31 mouse cellular contexts compared by ENCODE assay signal in the genomic region with DNA sequence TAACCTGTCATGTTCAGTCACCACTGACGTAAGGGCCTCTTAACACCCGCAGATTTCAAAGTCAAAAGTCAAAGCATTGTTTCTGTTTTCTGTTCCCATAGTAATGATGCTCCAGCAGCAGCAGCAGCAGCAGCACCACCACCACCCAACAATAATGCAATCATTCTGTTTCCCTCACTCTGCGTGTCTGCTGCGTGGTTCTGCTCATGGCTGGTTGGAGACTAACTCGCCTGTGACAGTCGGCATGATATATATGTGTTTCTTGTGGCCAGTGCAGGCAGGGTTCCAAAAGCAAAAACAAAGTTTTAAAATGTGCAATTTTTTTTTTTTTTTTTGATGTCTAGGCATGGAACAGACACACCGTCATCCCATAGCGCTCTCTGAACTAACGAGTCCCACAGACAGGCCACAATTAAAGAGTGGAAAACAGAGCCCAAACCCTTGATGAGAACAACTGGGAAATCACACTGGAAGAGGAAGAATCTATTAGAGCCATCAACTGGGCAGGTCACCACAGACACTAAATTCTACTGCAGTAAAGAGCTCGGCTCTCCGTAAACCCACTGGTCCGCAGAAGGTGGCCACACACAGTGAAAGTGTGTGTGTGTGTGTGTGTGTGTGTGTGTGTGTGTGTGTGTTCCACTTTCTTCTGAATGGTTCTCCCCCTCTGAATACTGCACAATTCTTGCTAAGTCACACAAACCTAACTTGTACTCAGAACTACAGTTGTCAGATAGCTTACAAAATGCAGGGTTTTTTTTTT.
DNase-seq lines count a peak whose midpoint lies in the region; ATAC-seq and TF ChIP-seq lines count a peak whose summit lies in the region.
"Had no signal": no experiment of that assay in that cellular context is flagged by ENCODE, and none has a peak within 500 bp of the region (broad histone marks: within the 10 kb centered on the region; RNA-seq: fewer than 3 reads in every experiment).

No protein-coding gene starts in this region.

- H3K4me3 ChIP-seq in embryonic facial prominence, embryonic 14.5 days (ENCODE audit: low read depth, low read length), result no peak overlapping the region
- no peak overlapping the region for H3K4me3 ChIP-seq in embryonic facial prominence, embryonic 10.5 days
- no peak overlapping the region for H3K4me3 ChIP-seq in kidney, embryonic 16.5 days (ENCODE audit: low read length)
- H3K4me3 ChIP-seq in lung, embryonic 14.5 days (ENCODE audit: low read depth, low read length), result no peak overlapping the region
- H3K4me3 ChIP-seq: embryonic facial prominence, embryonic 13.5 days; erythroblast, embryonic 14.5 days; gastrocnemius, adult 2 months; hindbrain, embryonic 13.5 days; layer of hippocampus, adult 2 months; left cerebral cortex, adult 2 months; limb, embryonic 13.5 days; liver, embryonic 13.5 days; lung, embryonic 15.5 days; stomach, embryonic 15.5 days had no signal

- peak; percentile 32 for DNase-seq in embryonic facial prominence, embryonic 14.5 days (ENCODE audit: low spot score)
- DNase-seq in embryonic facial prominence, embryonic 10.5 days (ENCODE audit: low spot score), result no peak
- no peak for DNase-seq in kidney, adult 9 months
- DNase-seq in lung, embryonic 14.5 days, result peak; percentile 21
- DNase-seq in lung, postnatal 14 days, result no peak
- DNase-seq in cerebellum, postnatal 25 days, result no peak
- DNase-seq: adrenal gland, postnatal 25 days; cerebellum, adult 11-12 months; gastrocnemius, adult 2 months; gastrocnemius, postnatal 36 days; heart, adult 18-20 months; heart, postnatal 36 days; kidney, postnatal 25 days; liver, embryonic 13.5 days; lung, postnatal 4 days; midbrain, embryonic 14.5 days; right cerebral cortex, postnatal 25 days had no signal

- no peaks in the 10 kb centered on the region for H3K27me3 ChIP-seq in embryonic facial prominence, embryonic 14.5 days (replicated peaks; ENCODE audit: control insufficient read depth, insufficient read depth, low read length)
- no peaks in the 10 kb centered on the region for H3K27me3 ChIP-seq in embryonic facial prominence, embryonic 10.5 days (replicated peaks; ENCODE audit: low read depth, poor library complexity, severe bottlenecking)
- no peaks in the 10 kb centered on the region for H3K27me3 ChIP-seq in kidney, embryonic 16.5 days (ENCODE audit: insufficient read depth, low read length)
- H3K27me3 ChIP-seq in lung, embryonic 14.5 days (ENCODE audit: insufficient read depth, low read length), result no peaks in the 10 kb centered on the region
- H3K27me3 ChIP-seq: embryonic facial prominence, embryonic 13.5 days; hindbrain, embryonic 13.5 days; limb, embryonic 13.5 days; liver, embryonic 13.5 days; lung, embryonic 15.5 days; stomach, embryonic 15.5 days had no signal

- no peak for TF ChIP-seq CTCF in lung, embryonic 14.5 days (IDR thresholded peaks at IDR 0.05; ENCODE audit: low read depth)

- no peak; the same call in 1 of the 2 replicates for ATAC-seq in embryonic facial prominence, embryonic 14.5 days (ENCODE audit: low read depth)
- peak; percentile 65; the same call in 1 of the 2 replicates for ATAC-seq in kidney, embryonic 16.5 days (ENCODE audit: low FRiP score, low TSS enrichment)
- no peak for ATAC-seq in lung, embryonic 14.5 days (ENCODE audit: insufficient read depth)
- ATAC-seq in hematopoietic stem cell, adult 5-6 weeks (replicated peaks in 1 of 2; ENCODE audit: insufficient read depth in 1 of 2, low FRiP score in 2 of 2, low TSS enrichment in 1 of 2, low read depth in 1 of 2, poor library complexity in 2 of 2, severe bottlenecking in 2 of 2), result peak; percentile 78 to 81
- ATAC-seq: activated CD4-positive, CD25-positive, alpha-beta regulatory T cell, adult 4 months; forebrain, embryonic 16.5 days; inflammation-experienced regulatory T-cells, adult 6 months had no signal

- 55% methylated on average over 12 of the region's 12 CpGs for WGBS in embryonic facial prominence, embryonic 14.5 days
- 83% methylated on average over 12 of the region's 12 CpGs for WGBS in embryonic facial prominence, embryonic 10.5 days
- 23% methylated on average over 12 of the region's 12 CpGs for WGBS in kidney, embryonic 16.5 days
- WGBS in lung, embryonic 14.5 days, result 52% methylated on average over 12 of the region's 12 CpGs

- H3K27ac ChIP-seq in embryonic facial prominence, embryonic 14.5 days (replicated peaks; ENCODE audit: low read depth, low read length), result no peak overlapping the region
- H3K27ac ChIP-seq in embryonic facial prominence, embryonic 10.5 days (replicated peaks), result no peak overlapping the region
- H3K27ac ChIP-seq in kidney, embryonic 16.5 days (ENCODE audit: low read length), result no peak overlapping the region
- H3K27ac ChIP-seq in lung, embryonic 14.5 days (ENCODE audit: low read depth), result no peak overlapping the region
- H3K27ac ChIP-seq: gastrocnemius, adult 2 months; hindbrain, embryonic 13.5 days; layer of hippocampus, adult 2 months; left cerebral cortex, adult 2 months; limb, embryonic 13.5 days; liver, embryonic 13.5 days; lung, embryonic 15.5 days; stomach, embryonic 15.5 days had no signal

- H3K9ac ChIP-seq in embryonic facial prominence, embryonic 14.5 days (ENCODE audit: low read depth, low read length), result no peak overlapping the region
- H3K9ac ChIP-seq in kidney, embryonic 16.5 days (replicated peaks; ENCODE audit: low read length), result no peak overlapping the region
- H3K9ac ChIP-seq in lung, embryonic 14.5 days, result no peak overlapping the region
- H3K9ac ChIP-seq: embryonic facial prominence, embryonic 13.5 days; hindbrain, embryonic 13.5 days; limb, embryonic 13.5 days; liver, embryonic 13.5 days; lung, embryonic 15.5 days; stomach, embryonic 15.5 days had no signal

- peaks cover 5% of the 10 kb centered on the region for H3K4me1 ChIP-seq in embryonic facial prominence, embryonic 14.5 days (ENCODE audit: control insufficient read depth, insufficient read depth, low read length)
- H3K4me1 ChIP-seq in embryonic facial prominence, embryonic 10.5 days, result no peaks in the 10 kb centered on the region
- peaks cover 12% of the 10 kb centered on the region; the same call in 1 of the 2 replicates for H3K4me1 ChIP-seq in kidney, embryonic 16.5 days (ENCODE audit: insufficient read depth, low read length)
- H3K4me1 ChIP-seq in lung, embryonic 14.5 days (ENCODE audit: insufficient read depth), result no peaks in the 10 kb centered on the region
- H3K4me1 ChIP-seq: hindbrain, embryonic 13.5 days; liver, embryonic 13.5 days; lung, embryonic 15.5 days; stomach, embryonic 15.5 days had no signal

- H3K9me3 ChIP-seq in embryonic facial prominence, embryonic 14.5 days (ENCODE audit: control insufficient read depth, low read length), result no peaks in the 10 kb centered on the region
- H3K9me3 ChIP-seq in embryonic facial prominence, embryonic 10.5 days, result no peaks in the 10 kb centered on the region
- H3K9me3 ChIP-seq in kidney, embryonic 16.5 days (ENCODE audit: low read length), result no peaks in the 10 kb centered on the region
- no peaks in the 10 kb centered on the region for H3K9me3 ChIP-seq in lung, embryonic 14.5 days (ENCODE audit: low read depth, low read length)
- H3K9me3 ChIP-seq: embryonic facial prominence, embryonic 13.5 days; hindbrain, embryonic 13.5 days; limb, embryonic 13.5 days; liver, embryonic 13.5 days; lung, embryonic 15.5 days; stomach, embryonic 15.5 days had no signal

- no peak overlapping the region for H3K4me2 ChIP-seq in embryonic facial prominence, embryonic 14.5 days (ENCODE audit: low read depth, low read length)
- H3K4me2 ChIP-seq in kidney, embryonic 16.5 days (replicated peaks; ENCODE audit: low read depth, low read length), result peak overlapping the region; percentile 37
- H3K4me2 ChIP-seq in lung, embryonic 14.5 days, result no peak overlapping the region
- H3K4me2 ChIP-seq: embryonic facial prominence, embryonic 13.5 days; heart, embryonic 11.5 days; hindbrain, embryonic 13.5 days; limb, embryonic 13.5 days; liver, embryonic 13.5 days; lung, embryonic 15.5 days; stomach, embryonic 15.5 days had no signal

- H3K36me3 ChIP-seq in embryonic facial prominence, embryonic 14.5 days (ENCODE audit: control insufficient read depth, insufficient read depth, low read length), result no peaks in the 10 kb centered on the region
- no peaks in the 10 kb centered on the region for H3K36me3 ChIP-seq in embryonic facial prominence, embryonic 10.5 days (replicated peaks)
- no peaks in the 10 kb centered on the region for H3K36me3 ChIP-seq in kidney, embryonic 16.5 days (ENCODE audit: insufficient read depth, low read length)
- H3K36me3 ChIP-seq in lung, embryonic 14.5 days (ENCODE audit: insufficient read depth), result no peaks in the 10 kb centered on the region
- H3K36me3 ChIP-seq: embryonic facial prominence, embryonic 13.5 days; hindbrain, embryonic 13.5 days; limb, embryonic 13.5 days; liver, embryonic 13.5 days; lung, embryonic 15.5 days; stomach, embryonic 15.5 days had no signal

Comparison
In these comparisons a context has a peak if more than half of its experiments do, and no peak if none do; other contexts are left out.
1. DNase-seq: peak in embryonic facial prominence, embryonic 14.5 days (single experiment) and lung, embryonic 14.5 days (single experiment); none in embryonic facial prominence, embryonic 10.5 days (single experiment), kidney, adult 9 months (single experiment), lung, postnatal 14 days (single experiment) and cerebellum, postnatal 25 days (0 of 2).
2. ATAC-seq: peak in kidney, embryonic 16.5 days (single experiment) and hematopoietic stem cell, adult 5-6 weeks (2 of 2); none in embryonic facial prominence, embryonic 14.5 days (single experiment) and lung, embryonic 14.5 days (single experiment).